Mouse (Mus musculus): ENCODE results near the gene Dnm2.

GRCm38 (mm10) chr9:21402764-21403253, 21.9 kb upstream of the Dnm2 start:
- no peak for TF ChIP-seq CTCF (IDR thresholded peaks at IDR 0.05; ENCODE audit: borderline replicate concordance, insufficient read depth, low read depth, low read length)
- no peak for TF ChIP-seq POLR2A (IDR thresholded peaks at IDR 0.05; ENCODE audit: borderline replicate concordance, insufficient read depth, low read length)
